Mouse (Mus musculus) thymus, postnatal 36 days (tissue): ENCODE results near the gene Camkk1.
A peak's percentile ranks its signal among the peaks of the same experiment; 100 is the strongest.

ENCODE experiments used
- DNase-seq, 2 experiments: peaks; one replicate each; pipeline ENCODE4 v3.0.0; 2022; ENCODE audit warnings: mixed read lengths in 2 of 2

The Camkk1 gene

GRCm38 (mm10) chr11:73018471-73019146 lies at the start of gene Camkk1:
Camkk1 (plus strand) TSS chr11:73019008.
- peak; percentile 95 to 97 for DNase-seq

- no peak for DNase-seq
These were observed 43.8 kb upstream of the Camkk1 start for GRCm38 (mm10) chr11:72974995-72975503.

GRCm38 (mm10) chr11:72982516-72982915 lies 36.3 kb upstream of the Camkk1 start:
- no peak for DNase-seq

- peak; percentile 42 to 52 for DNase-seq
These were observed 35.5 kb upstream of the Camkk1 start for GRCm38 (mm10) chr11:72983283-72983682.

DNA sequence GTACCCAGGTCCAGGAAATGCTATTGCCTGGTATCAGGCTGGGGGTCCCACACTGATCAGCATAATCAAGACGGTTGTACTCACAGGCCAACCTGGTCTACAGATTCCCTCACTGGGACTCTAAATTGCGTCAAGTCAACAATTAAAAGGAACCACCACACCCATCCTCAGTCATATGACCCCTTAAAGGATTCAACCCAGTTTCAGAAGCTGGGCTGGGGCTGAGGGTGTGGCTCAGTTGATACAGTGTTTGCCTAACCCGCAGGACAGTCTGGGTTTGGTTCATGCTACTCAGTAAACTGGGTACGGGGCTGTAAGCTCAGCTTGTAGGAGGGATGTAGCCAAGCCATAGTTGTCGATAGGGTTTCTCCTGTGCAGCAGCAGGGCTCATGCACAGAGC lies 32.1 kb upstream of the Camkk1 start:
- DNase-seq, result no peak

DNA sequence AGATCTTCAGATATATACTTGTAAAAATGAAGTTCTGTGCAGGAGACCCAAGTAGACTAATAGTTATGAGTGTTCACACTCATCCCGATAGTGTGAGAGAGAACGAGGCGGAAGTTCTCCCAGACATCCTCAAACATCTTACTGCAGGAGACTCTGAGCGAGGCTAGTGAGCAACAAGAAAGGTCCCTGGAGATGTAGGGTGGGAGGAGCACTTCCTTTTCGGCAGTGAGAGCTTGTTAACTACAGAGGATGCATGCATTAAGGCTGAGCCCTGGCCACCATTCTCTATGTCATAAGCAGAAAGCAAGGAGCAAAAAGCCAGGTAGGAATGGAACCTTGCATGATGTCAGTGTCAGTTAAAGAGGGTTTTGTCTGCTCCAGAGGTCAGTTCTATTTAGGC lies 31.6 kb upstream of the Camkk1 start:
- no peak for DNase-seq

DNA sequence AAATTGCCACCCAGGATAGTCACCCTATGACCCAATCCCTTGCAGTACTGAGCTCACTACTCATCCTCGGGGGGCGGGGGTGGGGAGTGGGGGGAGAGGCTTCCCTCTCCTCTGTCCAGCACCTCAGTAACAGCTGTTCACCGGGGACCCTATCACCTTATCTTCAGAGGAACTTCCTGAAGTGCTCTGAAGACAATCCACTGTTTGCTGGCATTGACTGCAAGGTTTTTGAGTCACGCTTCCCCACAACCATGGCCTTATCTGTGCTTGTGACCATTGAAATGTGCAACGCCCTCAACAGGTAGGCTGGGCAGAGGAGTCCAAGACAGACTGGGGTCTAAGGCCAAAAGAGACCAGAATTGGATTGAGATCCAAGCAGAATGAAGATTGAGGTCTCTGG lies 31.0 kb upstream of the Camkk1 start:
- no peak for DNase-seq

- DNase-seq, result no peak
These were observed 29.8 kb upstream of the Camkk1 start for GRCm38 (mm10) chr11:72989044-72989443.

GRCm38 (mm10) chr11:72990688-72991087 lies 28.1 kb upstream of the Camkk1 start:
- DNase-seq, result no peak

GRCm38 (mm10) chr11:72991961-72992360 lies 26.8 kb upstream of the Camkk1 start:
- no peak for DNase-seq

DNA sequence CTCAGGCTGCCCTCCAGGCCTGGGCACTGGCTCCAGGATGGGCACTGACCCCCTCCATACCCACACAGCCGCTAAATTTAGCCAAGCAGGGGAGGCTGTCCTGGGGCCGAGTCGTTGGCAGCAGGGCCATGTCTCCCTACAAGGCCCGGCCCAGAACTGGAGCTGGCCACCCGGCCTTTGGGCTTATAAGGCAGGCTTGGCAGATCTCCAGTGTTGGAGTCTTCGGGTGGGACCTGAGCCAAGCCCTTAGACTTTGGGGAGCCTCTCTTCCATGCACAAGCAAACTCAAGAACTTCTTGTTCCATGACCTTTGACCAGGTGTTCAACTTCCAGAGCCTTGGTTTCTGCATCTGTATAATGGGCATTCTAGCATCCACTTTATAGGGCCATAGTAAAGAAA lies 22.5 kb upstream of the Camkk1 start:
- DNase-seq, result no peak

DNA sequence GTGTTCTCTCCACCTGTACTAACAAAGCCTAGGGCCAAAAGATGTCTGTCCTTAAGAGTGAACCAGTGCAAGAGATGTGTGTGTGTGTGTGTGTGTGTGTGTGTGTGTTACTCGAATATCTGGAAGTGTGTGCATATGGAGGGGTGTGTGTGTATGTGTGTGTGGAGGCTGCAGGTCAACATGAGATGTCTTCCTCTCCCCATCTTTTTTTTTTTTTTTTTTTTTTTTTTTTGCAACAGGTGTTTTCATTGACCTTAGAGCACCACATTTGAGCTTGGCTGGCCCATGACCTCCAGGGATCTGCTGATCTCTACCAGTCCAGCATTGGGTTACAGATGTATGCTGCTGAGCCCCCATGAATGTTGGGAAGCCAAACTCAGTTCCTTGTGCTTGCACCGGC lies 22.0 kb upstream of the Camkk1 start:
- no peak for DNase-seq

- DNase-seq, result no peak
These were observed 21.1 kb upstream of the Camkk1 start for GRCm38 (mm10) chr11:72997529-72998326.

DNA sequence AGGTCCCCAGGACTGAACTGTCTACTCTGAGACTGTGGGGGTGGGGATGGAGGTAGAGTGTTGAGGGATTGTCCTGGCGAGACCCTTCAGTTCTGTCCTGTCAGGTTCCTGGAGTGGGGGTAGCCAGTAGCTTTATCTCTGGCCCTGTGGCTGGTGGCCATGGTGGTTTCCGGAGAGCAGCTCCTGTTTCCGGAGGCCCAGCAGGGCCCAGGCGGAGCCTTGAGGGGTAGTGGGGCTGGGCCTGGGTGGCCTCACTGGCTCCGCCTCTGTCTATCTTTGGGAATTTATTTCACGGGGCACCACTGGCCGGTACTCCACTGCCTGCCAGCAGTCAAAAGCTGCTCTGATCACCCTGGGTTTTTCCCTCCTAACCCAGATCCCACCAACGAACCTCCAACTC lies 20.0 kb upstream of the Camkk1 start, which contains the start of gene P2rx1:
Gene P2rx1, plus strand, starts transcription at position 333 of the 400 bp plus-strand sequence.
- DNase-seq, result no peak

- peak; percentile 73 to 74 for DNase-seq
These were observed 17.8 kb upstream of the Camkk1 start for GRCm38 (mm10) chr11:73001029-73001428.

GRCm38 (mm10) chr11:73006377-73006776 lies 12.4 kb upstream of the Camkk1 start:
- DNase-seq, result peak; percentile 58 to 61

DNA sequence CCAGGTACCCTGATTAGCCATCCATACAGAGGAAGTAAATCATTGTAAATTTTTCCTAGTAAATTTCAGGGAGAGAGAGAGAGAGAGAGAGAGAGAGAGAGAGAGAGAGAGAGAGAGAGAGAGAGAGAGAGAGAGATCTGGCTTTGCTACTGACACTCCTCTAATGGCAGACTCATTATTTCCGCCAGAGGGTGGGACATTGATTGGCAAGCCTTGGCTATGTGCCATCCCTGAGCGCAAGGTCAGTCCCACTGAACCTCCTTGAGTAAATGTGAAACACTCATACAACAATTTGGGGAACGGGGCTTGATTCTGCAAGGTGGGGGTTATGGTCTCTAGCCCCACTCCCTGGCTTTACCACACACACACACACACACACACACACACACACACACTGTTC lies 11.7 kb upstream of the Camkk1 start:
- DNase-seq, result no peak

DNA sequence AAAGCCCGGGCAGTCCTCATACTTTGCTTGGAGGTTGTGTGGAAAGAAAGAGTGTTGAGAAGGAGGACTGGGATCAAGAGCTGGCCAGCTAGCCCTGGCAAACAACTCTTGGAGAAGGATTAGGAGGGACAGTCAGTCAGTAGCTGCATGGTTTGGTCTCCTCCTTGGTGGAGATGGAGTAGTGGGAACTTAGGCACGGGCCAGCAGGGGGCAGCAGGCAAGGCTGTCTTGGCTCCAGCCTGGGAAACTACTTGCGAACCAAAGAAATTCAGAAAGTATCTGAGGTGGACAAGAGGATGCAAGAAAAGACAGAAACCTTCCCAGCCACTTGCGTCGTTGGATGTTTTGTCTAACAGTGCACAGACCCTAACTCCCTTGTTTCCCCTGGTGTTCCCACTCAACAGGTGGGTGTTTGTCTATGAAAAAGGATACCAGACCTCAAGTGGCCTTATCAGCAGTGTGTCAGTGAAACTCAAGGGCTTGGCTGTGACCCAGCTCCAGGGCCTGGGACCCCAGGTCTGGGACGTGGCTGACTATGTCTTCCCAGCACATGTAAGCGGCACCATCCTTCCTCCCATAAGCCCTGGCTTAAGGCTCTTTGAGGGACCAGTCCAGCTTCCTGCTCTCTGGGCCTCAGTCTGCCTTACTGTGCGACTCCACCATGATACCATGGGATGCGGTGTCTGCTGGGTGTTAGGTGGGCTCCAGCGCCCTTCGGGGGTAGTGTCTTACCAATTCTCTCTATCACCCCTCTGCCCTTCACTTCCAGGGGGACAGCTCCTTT lies 10.9 kb upstream of the Camkk1 start:
- DNase-seq, result peak; percentile 77 to 78

- peak; percentile 52 to 68 for DNase-seq
These were observed 10.0 kb upstream of the Camkk1 start for GRCm38 (mm10) chr11:73008826-73009225.

DNA sequence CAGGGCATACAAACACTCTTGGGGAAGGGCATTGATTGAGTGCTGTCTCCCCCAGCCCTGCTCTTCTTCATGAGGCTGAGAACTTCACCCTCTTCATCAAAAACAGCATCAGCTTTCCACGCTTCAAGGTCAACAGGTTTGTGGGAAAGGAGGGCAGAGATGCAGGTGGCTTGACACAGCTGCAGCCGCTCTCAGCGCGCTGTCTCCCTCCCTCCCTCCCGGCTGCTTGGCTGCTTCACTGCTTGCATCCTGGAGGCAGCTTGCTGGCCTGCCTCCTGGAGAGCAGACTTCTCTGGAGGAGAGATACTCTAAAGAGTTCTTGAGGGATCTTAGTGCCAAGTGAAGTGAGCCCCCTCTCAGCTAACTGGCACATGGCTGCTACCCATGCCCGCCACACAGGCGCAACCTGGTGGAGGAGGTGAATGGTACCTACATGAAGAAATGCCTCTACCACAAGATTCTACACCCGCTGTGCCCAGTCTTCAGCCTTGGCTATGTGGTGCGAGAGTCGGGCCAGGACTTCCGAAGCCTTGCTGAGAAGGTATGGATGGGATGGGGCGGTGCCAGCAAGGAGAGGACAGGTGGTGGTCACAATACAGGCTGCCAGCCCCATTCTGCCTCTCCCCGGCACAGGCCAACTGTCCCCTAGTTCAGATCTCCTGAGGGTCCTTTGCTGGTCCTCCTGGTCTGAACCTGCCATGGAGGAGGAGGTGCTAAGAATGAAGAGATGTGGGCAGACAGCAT lies 9.1 kb upstream of the Camkk1 start:
- DNase-seq, result peak; percentile 65 to 79

DNA sequence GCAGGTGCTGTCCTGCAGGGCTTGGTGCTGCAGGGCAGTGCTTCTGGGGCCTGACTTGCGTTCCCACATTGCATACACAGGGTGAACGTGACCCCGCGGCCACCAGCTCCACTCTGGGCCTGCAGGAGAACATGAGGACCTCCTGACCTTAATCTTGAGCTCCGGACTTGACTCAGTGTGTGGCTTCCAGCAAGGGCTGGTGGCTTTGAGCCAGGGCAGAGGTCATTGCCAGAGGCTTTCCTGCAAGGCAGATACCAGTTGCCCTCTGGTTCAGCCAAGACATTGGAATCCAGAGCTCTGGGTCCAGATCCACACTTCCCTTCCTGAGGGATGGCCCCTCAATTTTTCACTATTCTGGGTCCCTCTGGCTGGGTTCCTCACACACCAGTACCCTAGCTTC lies 4.8 kb upstream of the Camkk1 start:
- peak in 1 of 2 experiments; percentile 28 for DNase-seq

- peak; percentile 64 to 81 for DNase-seq
These were observed 3.9 kb upstream of the Camkk1 start for GRCm38 (mm10) chr11:73014831-73015344.
